Mouse (Mus musculus): Measurements from ENCODE around the gene Dennd2a.
A peak's percentile ranks its signal among the peaks of the same experiment; 100 is the strongest.
"Not testable (repeated sequence)": the region's sequence is repeated elsewhere in the genome, so short reads cannot be mapped to it uniquely, and the experiment has no call there.

Gene Dennd2a

GRCm38 (mm10) chr6:39419386-39419850 is 138.2 kb downstream of the Dennd2a start:
- peak; percentile 7 for DNase-seq (ENCODE audit: low spot score)

GRCm38 (mm10) chr6:39416654-39417053 is 141.0 kb downstream of the Dennd2a start:
- DNase-seq (ENCODE audit: low spot score): not testable (repeated sequence)

DNA sequence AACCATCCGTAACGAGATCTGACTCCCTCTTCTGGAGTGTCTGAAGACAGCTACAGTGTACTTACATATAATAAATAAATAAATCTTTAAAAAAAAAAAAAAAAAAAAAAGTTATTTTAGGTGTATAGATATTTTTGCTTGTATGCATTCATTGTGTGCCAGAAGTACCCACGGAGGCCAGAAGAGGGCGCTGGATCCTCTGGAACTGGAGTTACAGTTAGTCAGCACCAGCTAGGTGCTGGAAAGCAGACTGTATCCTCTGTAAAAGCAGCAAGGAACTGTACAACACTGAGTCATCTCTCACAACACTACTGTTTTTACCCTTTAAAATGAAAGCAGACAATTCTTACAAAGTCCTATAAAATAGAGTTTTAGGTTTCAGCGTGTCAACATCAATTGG is 141.9 kb downstream of the Dennd2a start:
- DNase-seq (ENCODE audit: low spot score): peak; percentile 53

- DNase-seq (ENCODE audit: low spot score): no peak
Measured at GRCm38 (mm10) chr6:39414106-39414505, 143.6 kb downstream of the Dennd2a start.
